Mouse (Mus musculus) neural tube, embryonic 15.5 days (tissue): ENCODE results near the gene Fbxo30. TPM values are rescaled to one million over a fixed set of nuclear protein-coding genes. Genes with fewer than 3 reads are reported as not detected.
A peak's percentile ranks its signal among the peaks of the same experiment; 100 is the strongest.
"Not testable (repeated sequence)": the region's sequence is repeated elsewhere in the genome, so short reads cannot be mapped to it uniquely, and the experiment has no call there.

ENCODE experiments used
- ATAC-seq: fragments of 200-750 bp; cut with Nextera tagmentation; 2 replicates; pipeline ENCODE4 v1.8.0; 2017; ENCODE audit warnings: mild to moderate bottlenecking, moderate TSS enrichment, moderate library complexity; ENCODE audit not compliant: low FRiP score
- H3K27ac ChIP-seq: fragments of 300-500 bp; sonication (generic); replicated peaks from 2 replicates; pipeline ENCODE4 v1.5.1; 2015; ENCODE audit warnings: mild to moderate bottlenecking, inconsistent platforms
- H3K27me3 ChIP-seq: fragments of 300-500 bp; sonication (generic); replicated peaks from 2 replicates; pipeline ENCODE4 v1.6.1; 2015; ENCODE audit warnings: inconsistent platforms
- H3K36me3 ChIP-seq: fragments of 300-500 bp; sonication (generic); 2 replicates; pipeline ENCODE4 v1.6.1; 2015; ENCODE audit warnings: inconsistent platforms
- H3K4me1 ChIP-seq: fragments of 300-500 bp; sonication (generic); 2 replicates; pipeline ENCODE4 v1.6.1; 2015; ENCODE audit warnings: inconsistent platforms
- H3K4me2 ChIP-seq: fragments of 300-500 bp; sonication (generic); 2 replicates; pipeline ENCODE4 v1.6.1; 2015; ENCODE audit warnings: inconsistent platforms, mild to moderate bottlenecking, moderate library complexity
- H3K4me3 ChIP-seq: fragments of 300-500 bp; sonication (generic); replicated peaks from 2 replicates; pipeline ENCODE4 v1.5.1; 2015; ENCODE audit warnings: mild to moderate bottlenecking, inconsistent platforms
- H3K9ac ChIP-seq: fragments of 300-500 bp; sonication (generic); replicated peaks from 2 replicates; pipeline ENCODE4 v1.6.1; 2015; ENCODE audit warnings: mild to moderate bottlenecking, inconsistent platforms
- H3K9me3 ChIP-seq: fragments of 300-500 bp; sonication (generic); replicated peaks from 2 replicates; pipeline ENCODE4 v1.6.1; 2016; ENCODE audit warnings: inconsistent platforms
- WGBS: fragments of 180-500 bp; shearing (Covaris S2); methylation state at CpG from one replicate; pipeline ENCODE4 v1.1.7; 2015; ENCODE audit warnings: mixed read lengths; 5-methylcytosine and 5-hydroxymethylcytosine counted together
- polyA plus RNA-seq: library from polyadenylated mRNA; unstranded; fragments of >200 nt; fragmentation: Nextera tagmentation; extraction: Ambion mirVana; gene quantifications from 2 replicates; pipeline ENCODE4 v1.2.1, GENCODE M21; 2015

The Fbxo30 gene
- polyA plus RNA-seq, result 16.9 and 18.3 TPM in 2 replicates

DNA sequence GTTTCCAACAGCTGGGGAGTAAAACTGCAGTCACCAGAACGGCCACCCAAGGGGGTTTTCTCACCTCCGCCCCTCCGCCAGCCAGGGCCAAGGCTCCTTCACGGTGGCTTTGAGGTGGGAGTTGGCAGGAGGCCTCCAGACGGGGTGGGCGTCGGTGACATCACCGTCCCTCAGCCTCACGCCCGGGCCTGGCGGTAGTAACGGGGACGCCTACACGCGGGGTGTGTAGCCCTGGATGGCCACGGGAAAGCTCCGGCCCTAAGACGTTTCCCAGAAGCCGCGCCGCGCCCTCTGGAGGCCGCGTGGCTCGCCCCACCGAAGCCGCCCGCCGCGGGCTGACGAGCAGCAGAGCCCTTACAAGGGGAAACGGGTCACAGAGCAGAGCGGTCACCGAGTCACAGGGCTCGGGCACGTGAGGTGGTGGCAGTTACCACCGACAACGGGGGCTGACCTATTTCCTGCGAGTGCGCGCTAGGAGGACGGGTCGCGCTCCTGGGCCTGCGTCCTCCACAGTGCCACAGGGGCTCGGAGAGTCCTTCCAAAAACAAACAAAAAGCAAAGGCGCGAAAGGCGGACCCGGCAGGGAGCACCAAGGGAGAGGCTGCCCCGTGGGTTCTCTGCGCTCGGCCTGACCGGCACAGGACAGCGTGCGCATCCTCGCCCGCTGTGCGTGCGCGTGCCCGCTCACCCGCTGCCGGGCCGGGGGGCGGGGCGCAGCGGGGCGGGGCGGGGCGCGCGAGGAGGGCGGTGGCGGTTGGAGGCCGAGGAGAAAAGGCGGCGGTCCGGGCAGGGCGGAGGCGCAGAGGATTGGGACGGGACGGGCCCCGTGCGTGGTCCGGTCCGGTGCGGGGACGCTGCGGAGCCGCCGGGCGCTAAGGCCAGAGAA, at the start of gene Fbxo30:
Gene Fbxo30, plus strand, starts transcription at position 753 of the 886 bp plus-strand sequence.
- Histone ChIP-seq H3K27me3 (no peaks in the 10 kb centered on the region), H3K9me3 (no peaks in the 10 kb centered on the region), H3K36me3 (no peaks in the 10 kb centered on the region), H3K4me2 (peak within 1 kb of the TSS; percentile 81), H3K27ac (peak within 1 kb of the TSS; percentile 98), H3K4me1 (peaks cover 13% of the 10 kb centered on the region), H3K9ac (peak within 1 kb of the TSS; percentile 86), H3K4me3 (peak within 1 kb of the TSS; percentile 97)
- under 1% methylated on average over 92 of the region's 93 CpGs for WGBS
- ATAC-seq, result peak; percentile 95

DNA sequence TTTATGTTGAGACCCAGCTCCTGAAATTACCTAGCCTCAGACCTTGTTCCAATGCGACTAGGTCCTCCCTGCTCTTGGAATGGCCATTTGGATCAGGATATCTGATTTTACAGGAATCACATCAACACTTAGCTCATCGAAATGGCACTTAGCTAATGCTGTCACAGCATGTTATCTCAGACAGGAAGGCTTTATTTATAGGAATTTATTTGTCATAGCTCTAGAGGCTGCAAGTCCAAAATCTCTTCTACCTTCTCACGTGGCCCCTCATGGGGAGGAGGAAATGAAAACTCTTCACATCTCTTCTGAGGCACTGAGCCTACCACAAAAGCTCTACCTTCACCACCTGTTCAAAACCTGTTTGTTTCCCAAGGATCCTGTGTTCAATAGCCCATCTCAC, 47.9 kb upstream of the Fbxo30 start:
- WGBS, result 78% methylated on average over 3 of the region's 3 CpGs
- H3K27me3 ChIP-seq, result no peaks in the 10 kb centered on the region
- H3K4me2 ChIP-seq, result no peak overlapping the region
- H3K4me3 ChIP-seq, result no peak overlapping the region
- no peak overlapping the region for H3K27ac ChIP-seq
- ATAC-seq, result no peak
- no peaks in the 10 kb centered on the region for H3K4me1 ChIP-seq
- H3K36me3 ChIP-seq, result no peaks in the 10 kb centered on the region
- H3K9me3 ChIP-seq, result no peaks in the 10 kb centered on the region
- H3K9ac ChIP-seq, result no peak overlapping the region

GRCm38 (mm10) chr10:11242988-11243387, 38.1 kb upstream of the Fbxo30 start:
- H3K4me1 ChIP-seq, H3K27me3 ChIP-seq, H3K27ac ChIP-seq, ATAC-seq, H3K4me2 ChIP-seq, H3K9ac ChIP-seq, H3K9me3 ChIP-seq, H3K36me3 ChIP-seq, H3K4me3 ChIP-seq: not testable (repeated sequence)
- 58% methylated on average over 3 of the region's 3 CpGs for WGBS

DNA sequence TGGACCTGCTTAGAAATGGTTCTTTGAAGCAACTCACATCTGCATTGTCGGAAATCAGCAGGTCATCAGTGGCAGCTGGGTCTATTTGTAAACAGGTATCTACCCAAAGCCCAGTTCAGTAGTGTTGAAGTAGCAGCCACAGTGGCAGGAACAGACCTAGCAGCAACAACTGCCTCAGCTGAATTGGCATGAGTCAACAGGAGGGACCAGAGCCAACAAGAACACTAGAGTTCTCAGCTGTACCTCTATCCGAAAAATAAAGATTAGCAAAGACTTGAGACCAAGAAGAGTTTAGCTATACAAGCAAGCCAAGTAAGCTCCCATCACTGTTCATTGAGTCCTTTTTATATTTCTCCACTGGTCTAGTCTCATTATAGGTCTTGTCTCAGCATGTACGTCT, 32.9 kb upstream of the Fbxo30 start:
- Histone ChIP-seq H3K4me3 (no peak overlapping the region), H3K27me3 (no peaks in the 10 kb centered on the region), H3K9ac (no peak overlapping the region), H3K36me3 (no peaks in the 10 kb centered on the region), H3K9me3 (no peaks in the 10 kb centered on the region), H3K4me1 (peaks cover 6% of the 10 kb centered on the region; the same call in 1 of the 2 replicates), H3K27ac (no peak overlapping the region), H3K4me2 (no peak overlapping the region)
- WGBS, result 90% methylated on average over 3 of the region's 3 CpGs
- no peak for ATAC-seq

GRCm38 (mm10) chr10:11250247-11250997, 30.7 kb upstream of the Fbxo30 start:
- 30% methylated on average over 2 of the region's 2 CpGs for WGBS

DNA sequence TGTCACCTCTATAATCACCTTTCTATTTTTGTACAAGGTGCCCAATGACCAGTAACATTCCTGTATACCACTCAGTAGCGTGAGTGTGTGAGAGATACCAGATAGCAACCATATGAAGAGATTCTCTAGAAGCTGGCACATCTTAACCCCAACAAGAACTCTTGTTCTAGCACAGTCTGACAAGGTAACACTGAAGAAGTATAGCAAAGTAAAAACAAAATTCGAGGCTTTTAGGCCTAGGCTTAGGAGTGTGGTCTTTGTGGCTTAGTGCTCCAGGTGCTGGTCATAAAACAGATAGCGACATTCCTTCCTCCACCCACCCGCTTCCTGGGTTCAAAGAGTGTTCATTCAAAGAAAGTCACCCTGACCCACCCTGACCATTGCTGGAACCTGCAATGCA, 27.5 kb upstream of the Fbxo30 start:
- H3K4me3 ChIP-seq, ATAC-seq, H3K4me1 ChIP-seq, H3K27ac ChIP-seq, H3K4me2 ChIP-seq, H3K9ac ChIP-seq, H3K9me3 ChIP-seq, H3K36me3 ChIP-seq, H3K27me3 ChIP-seq: not testable (repeated sequence)
- WGBS, result 76% methylated on average over 4 of the region's 4 CpGs

More at GRCm38 (mm10) chr10:11250247-11250997, 30.7 kb upstream of the Fbxo30 start:
- Histone ChIP-seq H3K27ac (no peak overlapping the region), H3K9ac (no peak overlapping the region), H3K4me2 (no peak overlapping the region), H3K4me1 (peaks cover 6% of the 10 kb centered on the region; the same call in 1 of the 2 replicates), H3K9me3 (no peaks in the 10 kb centered on the region), H3K36me3 (no peaks in the 10 kb centered on the region), H3K27me3 (no peaks in the 10 kb centered on the region), H3K4me3 (no peak overlapping the region)
- peak; percentile 84; the same call in 1 of the 2 replicates for ATAC-seq

- no peak overlapping the region for H3K4me2 ChIP-seq
- H3K27me3 ChIP-seq, result no peaks in the 10 kb centered on the region
- H3K9ac ChIP-seq, result no peak overlapping the region
- H3K4me3 ChIP-seq, result no peak overlapping the region
- no peaks in the 10 kb centered on the region for H3K9me3 ChIP-seq
- no peaks in the 10 kb centered on the region for H3K36me3 ChIP-seq
- H3K4me1 ChIP-seq, result no peaks in the 10 kb centered on the region
- H3K27ac ChIP-seq, result no peak overlapping the region
- ATAC-seq, result no peak
These were observed 21.0 kb upstream of the Fbxo30 start for GRCm38 (mm10) chr10:11260119-11260518.

- H3K4me2 ChIP-seq, H3K36me3 ChIP-seq, H3K9me3 ChIP-seq, H3K27me3 ChIP-seq, H3K4me3 ChIP-seq, H3K27ac ChIP-seq, H3K4me1 ChIP-seq, ATAC-seq, H3K9ac ChIP-seq: not testable (repeated sequence)
- 82% methylated on average over 2 of the region's 2 CpGs for WGBS
These were observed 18.8 kb upstream of the Fbxo30 start for GRCm38 (mm10) chr10:11262292-11262691.

GRCm38 (mm10) chr10:11263795-11264194, 17.3 kb upstream of the Fbxo30 start:
- H3K9ac ChIP-seq, H3K27ac ChIP-seq, H3K4me3 ChIP-seq, H3K27me3 ChIP-seq, H3K9me3 ChIP-seq, ATAC-seq, H3K4me1 ChIP-seq, H3K4me2 ChIP-seq, H3K36me3 ChIP-seq: not testable (repeated sequence)
- WGBS, result 83% methylated on average over 2 of the region's 2 CpGs

- no peaks in the 10 kb centered on the region for H3K9me3 ChIP-seq
- ATAC-seq, result no peak
- H3K4me3 ChIP-seq, result no peak overlapping the region
- H3K27ac ChIP-seq, result no peak overlapping the region
- no peak overlapping the region for H3K9ac ChIP-seq
- no peaks in the 10 kb centered on the region for H3K27me3 ChIP-seq
- no peaks in the 10 kb centered on the region for H3K4me1 ChIP-seq
- H3K4me2 ChIP-seq, result no peak overlapping the region
- no peaks in the 10 kb centered on the region for H3K36me3 ChIP-seq
These were observed 12.0 kb upstream of the Fbxo30 start for GRCm38 (mm10) chr10:11269165-11269564.

DNA sequence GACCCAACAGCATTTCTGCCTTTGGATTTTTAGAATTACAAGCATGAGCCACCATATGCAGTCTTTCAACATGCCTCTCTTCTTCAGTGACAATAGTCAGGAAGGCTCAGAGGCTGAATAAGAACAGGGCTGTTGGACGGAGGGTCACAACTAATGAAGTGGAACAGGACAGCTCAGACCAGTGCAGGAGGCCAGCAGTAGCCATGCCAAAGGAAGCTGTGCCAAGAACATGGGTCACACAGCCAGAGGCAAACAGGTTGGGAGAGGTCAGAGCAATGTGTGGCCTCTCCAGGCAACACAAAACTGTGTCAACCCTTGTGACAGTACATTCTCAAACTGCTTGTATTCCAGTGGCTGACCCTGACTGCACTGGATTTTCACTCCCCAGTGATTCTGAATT, 6.7 kb upstream of the Fbxo30 start:
- no peak overlapping the region for H3K9ac ChIP-seq
- H3K4me2 ChIP-seq, result no peak overlapping the region
- no peak for ATAC-seq
- no peaks in the 10 kb centered on the region for H3K36me3 ChIP-seq
- WGBS, result 42% methylated on average over 1 of the region's 1 CpGs
- no peaks in the 10 kb centered on the region for H3K27me3 ChIP-seq
- H3K9me3 ChIP-seq, result no peaks in the 10 kb centered on the region
- H3K27ac ChIP-seq, result no peak overlapping the region
- no peak overlapping the region for H3K4me3 ChIP-seq
- peaks cover under 1% of the 10 kb centered on the region; the same call in 1 of the 2 replicates for H3K4me1 ChIP-seq

GRCm38 (mm10) chr10:11280235-11280577, 924 bp upstream of the Fbxo30 start:
- Histone ChIP-seq H3K4me3 (peak overlapping the region; percentile 97), H3K36me3 (no peaks in the 10 kb centered on the region), H3K27ac (peak overlapping the region; percentile 98), H3K4me1 (peaks cover 13% of the 10 kb centered on the region), H3K4me2 (peak overlapping the region; percentile 81), H3K9me3 (no peaks in the 10 kb centered on the region), H3K27me3 (no peaks in the 10 kb centered on the region), H3K9ac (peak overlapping the region; percentile 86)
- WGBS, result 5% methylated on average over 6 of the region's 6 CpGs
- ATAC-seq, result no peak
